Mouse (Mus musculus) hindbrain, embryonic 11.5 days (tissue): Measurements from ENCODE around the gene Nasp. TPM values are rescaled to one million over a fixed set of nuclear protein-coding genes. Genes with fewer than 3 reads are reported as not detected.

ENCODE experiments used
- ATAC-seq: fragments of 200-750 bp; cut with Nextera tagmentation; 2 replicates; pipeline ENCODE4 v1.8.0; 2017; ENCODE audit warnings: mild to moderate bottlenecking, moderate TSS enrichment, moderate library complexity; ENCODE audit not compliant: low FRiP score
- DNase-seq: peaks from one replicate; pipeline ENCODE4 v3.0.0-alpha.2; 2015; ENCODE audit warnings: low spot score
- H3K27ac ChIP-seq: fragments of 300-500 bp; sonication (generic); 2 replicates; pipeline ENCODE4 v1.5.1; 2014; ENCODE audit warnings: mild to moderate bottlenecking, low read depth, low read length
- H3K27me3 ChIP-seq: fragments of 300-500 bp; sonication (generic); 2 replicates; pipeline ENCODE4 v1.6.1; 2014; ENCODE audit warnings: mild to moderate bottlenecking, low read length, moderate library complexity, mixed read lengths; ENCODE audit not compliant: control insufficient read depth, insufficient read depth
- H3K36me3 ChIP-seq: fragments of 300-500 bp; sonication (generic); 2 replicates; pipeline ENCODE4 v1.6.1; 2014; ENCODE audit warnings: mild to moderate bottlenecking, low read length, moderate library complexity, mixed read lengths; ENCODE audit not compliant: control insufficient read depth, insufficient read depth
- H3K4me1 ChIP-seq: fragments of 300-500 bp; sonication (generic); replicated peaks from 2 replicates; pipeline ENCODE4 v1.6.1; 2014; ENCODE audit warnings: low read length, mixed read lengths; ENCODE audit not compliant: control insufficient read depth, insufficient read depth
- H3K4me2 ChIP-seq: fragments of 300-500 bp; sonication (generic); replicated peaks from 2 replicates; pipeline ENCODE4 v1.6.1; 2014; ENCODE audit warnings: mild to moderate bottlenecking, low read depth, low read length
- H3K4me3 ChIP-seq: fragments of 300-500 bp; sonication (generic); 2 replicates; pipeline ENCODE4 v1.5.1; 2014; ENCODE audit warnings: low read depth, low read length
- H3K9ac ChIP-seq: fragments of 300-500 bp; sonication (generic); 2 replicates; pipeline ENCODE4 v1.6.1; 2014; ENCODE audit warnings: low read depth, low read length
- H3K9me3 ChIP-seq: fragments of 300-500 bp; sonication (generic); 2 replicates; pipeline ENCODE4 v1.6.1; 2016; ENCODE audit warnings: low read length; ENCODE audit not compliant: control insufficient read depth
- WGBS: fragments of 180-500 bp; shearing (Covaris S2); extraction: QIAGEN DNeasy Blood & Tissue Kit; methylation state at CpG from one replicate; pipeline ENCODE4 v1.1.7; 2014; 5-methylcytosine and 5-hydroxymethylcytosine counted together
- polyA plus RNA-seq: library from polyadenylated mRNA; unstranded; fragments of >200 nt; fragmentation: Nextera tagmentation; extraction: Ambion mirVana; gene quantifications from 2 replicates; pipeline ENCODE4 v1.2.1, GENCODE M21; 2014

Gene Nasp
- polyA plus RNA-seq, 1 experiment from 2014 or later = 283 TPM

- no peaks in the 10 kb centered on the region for H3K27me3 ChIP-seq
- H3K4me3 ChIP-seq = no peak overlapping the region
- DNase-seq (no peak), ATAC-seq (no peak)
- no peak overlapping the region for H3K4me2 ChIP-seq
- peaks cover 4% of the 10 kb centered on the region for H3K36me3 ChIP-seq
- H3K27ac ChIP-seq = no peak overlapping the region
- H3K9ac ChIP-seq = no peak overlapping the region
- no peaks in the 10 kb centered on the region for H3K4me1 ChIP-seq
- WGBS = 94% methylated on average over 2 of the region's 2 CpGs
- no peaks in the 10 kb centered on the region for H3K9me3 ChIP-seq
These were observed 12.5 kb downstream of the Nasp start for GRCm38 (mm10) chr4:116615237-116615636.

GRCm38 (mm10) chr4:116612621-116613020 lies 15.1 kb downstream of the Nasp start:
- WGBS = 97% methylated on average over 2 of the region's 2 CpGs
- H3K4me2 ChIP-seq = no peak overlapping the region
- H3K4me3 ChIP-seq = no peak overlapping the region
- no peaks in the 10 kb centered on the region for H3K4me1 ChIP-seq
- H3K27me3 ChIP-seq = no peaks in the 10 kb centered on the region
- no peak overlapping the region for H3K9ac ChIP-seq
- no peak overlapping the region for H3K27ac ChIP-seq
- no peaks in the 10 kb centered on the region for H3K9me3 ChIP-seq
- H3K36me3 ChIP-seq = peaks cover 4% of the 10 kb centered on the region; the same call in 1 of the 2 replicates
- DNase-seq (no peak), ATAC-seq (no peak)

GRCm38 (mm10) chr4:116596978-116597881 lies 30.5 kb downstream of the Nasp start:
- Histone ChIP-seq H3K9me3 (no peaks in the 10 kb centered on the region), H3K4me1 (peaks cover 2% of the 10 kb centered on the region; the same call in 1 of the 2 replicates), H3K27ac (peak overlapping the region; percentile 69), H3K36me3 (peaks cover 3% of the 10 kb centered on the region; the same call in 1 of the 2 replicates), H3K4me3 (peak overlapping the region; percentile 67), H3K9ac (peak overlapping the region; percentile 72), H3K27me3 (no peaks in the 10 kb centered on the region), H3K4me2 (peak overlapping the region; percentile 87)
- ATAC-seq = peak; percentile 94
- DNase-seq = peak; percentile 85
- under 1% methylated on average over 50 of the region's 50 CpGs for WGBS

- no peaks in the 10 kb centered on the region for H3K27me3 ChIP-seq
- H3K4me2 ChIP-seq = peak within 1 kb of the TSS; percentile 87
- 26% methylated on average over 5 of the region's 5 CpGs for WGBS
- peaks cover 2% of the 10 kb centered on the region; the same call in 1 of the 2 replicates for H3K4me1 ChIP-seq
- DNase-seq (no peak), ATAC-seq (no peak)
- H3K4me3 ChIP-seq = peak within 1 kb of the TSS; percentile 67
- H3K27ac ChIP-seq = peak within 1 kb of the TSS; percentile 69
- H3K9ac ChIP-seq = peak within 1 kb of the TSS; percentile 72
- H3K9me3 ChIP-seq = no peaks in the 10 kb centered on the region
- H3K36me3 ChIP-seq = peaks cover 2% of the 10 kb centered on the region; the same call in 1 of the 2 replicates
These were observed 31.4 kb downstream of the Nasp start, which contains the start of gene Ccdc17 for GRCm38 (mm10) chr4:116596379-116596778. Ccdc17 (plus strand) TSS chr4:116596654.

- peaks cover 2% of the 10 kb centered on the region; the same call in 1 of the 2 replicates for H3K36me3 ChIP-seq
- H3K27me3 ChIP-seq = no peaks in the 10 kb centered on the region
- H3K4me2 ChIP-seq = no peak overlapping the region
- H3K9me3 ChIP-seq = no peaks in the 10 kb centered on the region
- WGBS = 88% methylated on average over 8 of the region's 8 CpGs
- H3K9ac ChIP-seq = no peak overlapping the region
- peaks cover 2% of the 10 kb centered on the region; the same call in 1 of the 2 replicates for H3K4me1 ChIP-seq
- DNase-seq (no peak), ATAC-seq (no peak)
- no peak overlapping the region for H3K4me3 ChIP-seq
- no peak overlapping the region for H3K27ac ChIP-seq
These were observed 31.9 kb downstream of the Nasp start for GRCm38 (mm10) chr4:116595793-116596192.

- Histone ChIP-seq H3K27ac (no peak overlapping the region), H3K27me3 (no peaks in the 10 kb centered on the region), H3K4me3 (peak overlapping the region; percentile 93), H3K4me1 (no peaks in the 10 kb centered on the region), H3K36me3 (0 out of 2 replicates have a peak, but pooled peaks cover under 1% of the 10 kb centered on the region), H3K9me3 (no peaks in the 10 kb centered on the region), H3K9ac (peak overlapping the region; percentile 81), H3K4me2 (peak overlapping the region; percentile 75)
- no peak for ATAC-seq
- 6% methylated on average over 15 of the region's 15 CpGs for whole genome bisulfite sequencing
- DNase-seq = peak; percentile 19
These were observed 69.4 kb downstream of the Nasp start for GRCm38 (mm10) chr4:116558151-116558882.

GRCm38 (mm10) chr4:116557306-116558121 lies 70.2 kb downstream of the Nasp start, which contains the start of gene Gpbp1l1:
Gpbp1l1 (plus strand) TSS chr4:116557658.
- H3K9me3 ChIP-seq = no peaks in the 10 kb centered on the region
- peak within 1 kb of the TSS; percentile 75 for H3K4me2 ChIP-seq
- no peaks in the 10 kb centered on the region for H3K4me1 ChIP-seq
- peak within 1 kb of the TSS; percentile 93 for H3K4me3 ChIP-seq
- ATAC-seq (peak; percentile 95), DNase-seq (peak; percentile 97)
- under 1% methylated on average over 76 of the region's 78 CpGs for WGBS
- H3K27ac ChIP-seq = peak within 1 kb of the TSS; percentile 91
- no peaks in the 10 kb centered on the region for H3K27me3 ChIP-seq
- 0 out of 2 replicates have a peak, but pooled peaks cover 2% of the 10 kb centered on the region for H3K36me3 ChIP-seq
- peak within 1 kb of the TSS; percentile 81 for H3K9ac ChIP-seq
